Mouse (Mus musculus): Measurements from ENCODE around the gene Taar9. TPM values are rescaled to one million over a fixed set of nuclear protein-coding genes. Genes with fewer than 3 reads are reported as not detected.
"Not testable (repeated sequence)": the region's sequence is repeated elsewhere in the genome, so short reads cannot be mapped to it uniquely, and the experiment has no call there.

Gene Taar9
- polyA plus RNA-seq, 1 experiment from 2014 or later, result not detected

DNA sequence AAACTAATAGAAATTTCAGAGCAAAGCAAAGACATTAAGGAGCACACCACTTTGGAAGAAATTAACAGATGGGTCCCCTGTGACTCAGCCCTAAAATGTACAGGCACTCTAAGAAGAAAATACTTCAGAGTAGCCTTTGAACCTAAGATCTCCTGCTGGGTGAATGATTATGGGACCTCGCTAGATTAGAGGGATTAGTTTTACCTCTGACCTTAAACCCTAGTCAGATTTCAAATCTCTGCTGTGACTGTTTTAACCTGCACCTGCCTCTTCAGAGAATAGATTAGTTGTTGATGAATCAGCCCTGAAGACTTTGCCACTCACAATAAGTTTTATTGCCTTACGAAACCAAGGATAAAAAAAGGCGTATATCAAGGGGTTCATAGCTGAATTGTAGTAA lies 1.1 kb downstream of the Taar9 start:
- peak overlapping the region; percentile 59 for H3K27ac ChIP-seq
- H3K9me3 ChIP-seq, result no peaks in the 10 kb centered on the region
- WGBS, result 55% methylated on average over 3 of the region's 3 CpGs
- no peak overlapping the region for H3K4me2 ChIP-seq (replicated peaks)
- peak; percentile 92 for ATAC-seq
- 0 out of 2 replicates have a peak, but pooled peaks cover 3% of the 10 kb centered on the region for H3K4me1 ChIP-seq (replicated peaks)
- no peaks in the 10 kb centered on the region for H3K27me3 ChIP-seq (replicated peaks)
- H3K4me3 ChIP-seq (replicated peaks), result no peak overlapping the region
- no peaks in the 10 kb centered on the region for H3K36me3 ChIP-seq
- H3K9ac ChIP-seq, result no peak overlapping the region

DNA sequence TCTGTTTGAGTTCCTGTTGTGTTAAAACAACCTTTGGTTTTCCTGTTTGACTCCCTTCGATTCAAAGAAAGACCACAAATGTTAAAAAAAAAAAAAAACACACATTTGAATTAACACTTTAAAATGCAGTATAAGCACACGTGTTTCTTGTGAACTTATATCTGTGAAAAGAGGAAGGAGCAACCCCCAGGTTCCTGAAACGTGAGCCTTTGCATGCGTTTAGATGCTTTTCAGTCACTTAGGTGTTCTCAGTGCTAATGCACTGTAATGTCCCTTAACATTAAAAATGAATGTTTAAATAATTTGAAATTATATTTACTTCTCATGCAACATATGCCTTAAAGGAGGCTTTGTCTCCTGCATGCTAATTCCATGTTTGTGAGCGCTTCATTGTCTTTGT lies 1.6 kb downstream of the Taar9 start:
- Histone ChIP-seq H3K36me3 (no peaks in the 10 kb centered on the region), H3K27ac (no peak overlapping the region), H3K4me3 (replicated peaks) (no peak overlapping the region), H3K4me1 (replicated peaks) (0 out of 2 replicates have a peak, but pooled peaks cover 3% of the 10 kb centered on the region), H3K4me2 (replicated peaks) (no peak overlapping the region), H3K9ac (no peak overlapping the region), H3K27me3 (replicated peaks) (no peaks in the 10 kb centered on the region), H3K9me3 (no peaks in the 10 kb centered on the region)
- ATAC-seq, result no peak
- 64% methylated on average over 5 of the region's 5 CpGs for WGBS

DNA sequence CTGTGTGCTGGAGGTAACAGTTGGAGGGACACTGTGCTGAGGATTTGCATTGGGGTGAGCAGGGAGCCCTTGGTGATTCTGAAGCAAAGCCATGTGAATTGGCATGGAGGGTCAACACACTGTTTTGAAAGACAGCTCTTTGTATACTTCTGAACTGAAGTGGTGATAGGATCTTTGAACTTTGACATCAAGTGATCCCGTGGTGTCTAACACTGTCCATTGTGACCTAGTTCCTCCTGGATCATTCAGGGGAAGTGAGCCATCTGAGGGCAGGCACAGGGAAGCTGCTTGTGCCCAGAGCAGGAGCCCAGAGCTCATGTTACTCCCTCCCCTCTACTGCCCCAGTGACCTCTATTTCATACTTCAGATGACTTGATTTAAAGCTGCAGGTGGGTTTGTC lies 6.0 kb downstream of the Taar9 start:
- H3K9ac ChIP-seq; H3K4me3 ChIP-seq (replicated peaks); H3K9me3 ChIP-seq; H3K27me3 ChIP-seq (replicated peaks); H3K27ac ChIP-seq; H3K4me2 ChIP-seq (replicated peaks); ATAC-seq; H3K36me3 ChIP-seq; H3K4me1 ChIP-seq (replicated peaks): not testable (repeated sequence)
- WGBS, result 24% methylated on average over 1 of the region's 1 CpGs

DNA sequence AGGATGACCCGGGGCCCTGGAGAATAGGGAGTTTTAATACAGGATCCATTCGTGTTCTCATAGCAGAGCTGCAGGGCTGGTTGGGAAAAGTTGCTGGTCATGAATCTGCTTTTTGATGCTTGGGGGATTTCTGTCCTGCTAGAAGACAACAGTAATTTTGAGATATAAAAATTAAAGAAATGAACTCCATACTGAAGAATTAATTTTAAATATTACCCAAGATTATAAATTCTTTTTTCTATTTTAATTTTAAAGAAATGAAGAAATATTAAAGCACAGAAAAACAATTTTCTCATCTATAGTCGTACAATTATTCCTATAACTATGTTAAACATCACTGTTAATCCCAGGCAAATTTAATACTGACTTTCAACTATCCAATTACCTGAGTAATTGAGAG lies 7.5 kb downstream of the Taar9 start, which contains the start of gene Taar8c:
Gene Taar8c, minus strand, starts transcription at position 101 of the 400 bp plus-strand sequence.
- ATAC-seq; H3K27ac ChIP-seq; H3K4me1 ChIP-seq (replicated peaks); H3K36me3 ChIP-seq; H3K27me3 ChIP-seq (replicated peaks); H3K9ac ChIP-seq; H3K4me2 ChIP-seq (replicated peaks); H3K4me3 ChIP-seq (replicated peaks); H3K9me3 ChIP-seq: not testable (repeated sequence)
- 85% methylated on average over 1 of the region's 3 CpGs for WGBS

DNA sequence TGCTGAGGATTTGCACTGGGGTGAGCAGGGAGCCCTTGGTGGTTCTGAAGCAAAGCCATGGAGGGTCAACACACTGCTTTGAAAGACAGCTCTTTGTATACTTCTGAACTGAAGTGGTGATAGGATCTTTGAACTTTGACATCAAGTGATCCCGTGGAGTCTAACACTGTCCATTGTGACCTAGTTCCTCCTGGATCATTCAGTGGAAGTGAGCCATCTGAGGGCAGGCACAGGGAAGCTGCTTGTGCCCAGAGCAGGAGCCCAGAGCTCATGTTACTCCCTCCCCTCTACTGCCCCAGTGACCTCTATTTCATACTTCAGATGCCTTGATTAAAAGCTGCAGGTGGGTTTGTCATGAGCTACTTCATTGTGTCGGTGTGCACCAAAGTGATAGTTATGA lies 12.3 kb downstream of the Taar9 start:
- not testable (repeated sequence) for H3K4me1 ChIP-seq (replicated peaks); H3K9me3 ChIP-seq; H3K36me3 ChIP-seq; ATAC-seq; H3K4me3 ChIP-seq (replicated peaks); H3K27me3 ChIP-seq (replicated peaks); H3K4me2 ChIP-seq (replicated peaks); H3K27ac ChIP-seq; H3K9ac ChIP-seq
- 67% methylated on average over 2 of the region's 2 CpGs for WGBS

DNA sequence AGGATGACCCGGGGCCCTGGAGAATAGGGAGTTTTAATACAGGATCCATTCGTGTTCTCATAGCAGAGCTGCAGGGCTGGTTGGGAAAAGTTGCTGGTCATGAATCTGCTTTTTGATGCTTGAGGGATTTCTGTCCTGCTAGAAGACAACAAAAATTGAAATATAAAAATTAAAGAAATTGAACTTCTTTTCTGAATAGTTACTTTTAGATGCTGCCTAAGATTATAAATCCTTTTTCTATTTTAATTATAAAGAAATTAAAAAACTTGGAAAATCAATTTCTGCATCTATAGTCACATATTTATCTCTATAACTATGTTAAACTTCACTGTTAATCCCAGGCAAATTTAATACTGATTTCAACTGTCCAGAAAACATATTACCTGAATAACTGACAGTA lies 17.1 kb downstream of the Taar9 start, which contains the start of gene Taar8b:
Gene Taar8b, minus strand, starts transcription at position 101 of the 400 bp plus-strand sequence.
- H3K9me3 ChIP-seq, result no peaks in the 10 kb centered on the region
- no peak within 1 kb of the TSS for H3K9ac ChIP-seq
- H3K36me3 ChIP-seq, result no peaks in the 10 kb centered on the region
- H3K4me1 ChIP-seq (replicated peaks), result no peaks in the 10 kb centered on the region
- H3K4me2 ChIP-seq (replicated peaks), result no peak within 1 kb of the TSS
- 71% methylated on average over 2 of the region's 2 CpGs for WGBS
- H3K4me3 ChIP-seq (replicated peaks), result no peak within 1 kb of the TSS
- no peak within 1 kb of the TSS for H3K27ac ChIP-seq
- no peaks in the 10 kb centered on the region for H3K27me3 ChIP-seq (replicated peaks)
- ATAC-seq, result no peak

DNA sequence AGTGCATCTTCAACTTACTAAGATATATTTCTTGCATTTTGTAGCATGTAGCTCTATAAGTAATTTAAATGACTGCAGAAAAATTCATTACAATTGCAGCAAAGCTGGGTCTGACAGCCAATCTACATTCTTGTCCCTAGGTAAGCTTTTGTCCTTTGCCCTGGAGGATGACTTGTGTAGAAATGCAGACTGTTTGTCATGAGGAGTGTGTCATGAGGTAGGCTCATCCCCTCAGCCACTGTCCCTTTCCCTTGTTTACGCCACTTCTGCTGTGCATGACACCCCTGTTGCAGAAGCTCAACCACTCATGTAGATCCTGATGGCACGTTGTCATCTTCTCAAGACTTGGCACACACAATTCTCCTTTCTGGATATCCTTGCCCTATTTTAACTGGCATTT lies 22.2 kb downstream of the Taar9 start:
- H3K27ac ChIP-seq, result 0 out of 2 replicates have a peak overlapping the region, but pooled peaks have one; percentile 44

DNA sequence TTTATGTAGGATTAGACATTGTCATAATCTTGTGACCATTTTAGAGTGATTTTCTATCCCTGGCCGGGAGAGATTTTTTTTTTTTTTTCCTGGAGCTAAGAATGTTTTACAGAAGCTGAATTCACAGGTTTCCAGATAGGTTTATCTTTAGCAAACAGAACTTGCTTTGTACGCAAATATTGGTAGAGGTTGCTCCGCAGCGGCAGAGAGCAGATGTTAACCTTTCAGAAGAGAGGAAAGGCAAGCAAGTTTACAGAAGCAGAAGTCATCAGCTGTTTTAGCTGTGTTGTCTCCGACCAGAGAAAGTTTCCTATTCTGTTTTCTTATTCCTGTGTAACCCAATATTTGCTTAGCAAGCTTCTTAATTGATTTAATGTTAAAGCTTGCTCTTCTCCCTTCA lies 22.8 kb downstream of the Taar9 start:
- ATAC-seq, result peak; percentile 77
- Histone ChIP-seq H3K36me3 (no peaks in the 10 kb centered on the region), H3K4me3 (replicated peaks) (no peak overlapping the region), H3K9ac (no peak overlapping the region), H3K4me1 (replicated peaks) (no peaks in the 10 kb centered on the region), H3K27me3 (replicated peaks) (no peaks in the 10 kb centered on the region), H3K4me2 (replicated peaks) (no peak overlapping the region), H3K9me3 (no peaks in the 10 kb centered on the region), H3K27ac (0 out of 2 replicates have a peak overlapping the region, but pooled peaks have one; percentile 44)
- 50% methylated on average over 5 of the region's 5 CpGs for WGBS

More for the DNA sequence above, 22.2 kb downstream of the Taar9 start:
- no peaks in the 10 kb centered on the region for H3K27me3 ChIP-seq (replicated peaks)
- WGBS, result 84% methylated on average over 2 of the region's 2 CpGs
- H3K9me3 ChIP-seq, result no peaks in the 10 kb centered on the region
- no peak overlapping the region for H3K4me2 ChIP-seq (replicated peaks)
- no peak overlapping the region for H3K4me3 ChIP-seq (replicated peaks)
- no peak; the same call in 1 of the 2 replicates for ATAC-seq
- H3K9ac ChIP-seq, result no peak overlapping the region
- no peaks in the 10 kb centered on the region for H3K4me1 ChIP-seq (replicated peaks)
- H3K36me3 ChIP-seq, result no peaks in the 10 kb centered on the region

DNA sequence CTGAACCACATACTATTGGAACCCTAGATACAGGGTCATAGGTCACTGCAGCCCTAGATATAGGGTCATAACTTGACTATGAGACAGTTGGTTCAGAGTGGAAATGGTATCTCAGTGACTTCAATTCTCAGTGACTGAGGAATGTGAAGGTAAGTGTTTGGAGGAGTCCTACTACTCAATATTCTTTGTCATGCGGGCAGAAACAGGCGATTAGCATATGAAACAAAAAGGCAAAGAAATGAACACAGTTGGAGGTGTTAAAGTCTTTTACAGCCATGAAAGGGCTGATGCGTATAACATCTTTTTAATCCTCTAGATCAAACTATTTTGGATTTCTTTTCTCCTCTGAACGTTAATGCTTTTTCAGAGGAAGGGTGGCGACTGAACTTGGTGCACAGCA lies 23.4 kb downstream of the Taar9 start:
- Histone ChIP-seq H3K4me3 (replicated peaks) (no peak overlapping the region), H3K27ac (no peak overlapping the region)
- ATAC-seq, result no peak

DNA sequence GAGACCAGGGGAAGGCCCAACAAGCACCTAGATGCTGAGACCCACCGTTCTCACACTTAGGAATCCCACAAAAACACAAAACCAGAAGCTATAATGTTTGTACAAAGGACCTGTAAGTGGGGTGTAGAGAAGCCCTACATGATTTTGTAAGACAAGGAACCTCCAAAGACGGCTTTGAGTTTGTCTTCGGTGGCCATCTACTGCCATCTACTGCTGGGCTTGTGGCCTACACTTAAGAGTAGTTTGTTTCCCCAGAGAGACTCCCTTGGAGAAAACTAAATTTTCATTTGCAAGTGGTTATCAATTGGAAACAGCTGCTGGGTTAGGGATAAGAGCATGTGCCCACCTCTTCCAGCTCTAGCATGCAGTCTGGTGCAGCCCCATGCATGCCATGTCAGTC lies 29.2 kb downstream of the Taar9 start:
- Histone ChIP-seq H3K9ac (no peak overlapping the region), H3K9me3 (no peaks in the 10 kb centered on the region), H3K4me3 (replicated peaks) (no peak overlapping the region), H3K27ac (no peak overlapping the region), H3K27me3 (replicated peaks) (no peaks in the 10 kb centered on the region), H3K4me2 (replicated peaks) (no peak overlapping the region), H3K36me3 (no peaks in the 10 kb centered on the region), H3K4me1 (replicated peaks) (no peaks in the 10 kb centered on the region)
- WGBS, result 41% methylated on average over 3 of the region's 3 CpGs
- no peak for ATAC-seq

More for the DNA sequence above, 23.4 kb downstream of the Taar9 start:
- H3K4me2 ChIP-seq (replicated peaks), result no peak overlapping the region
- H3K9me3 ChIP-seq, result no peaks in the 10 kb centered on the region
- no peak overlapping the region for H3K9ac ChIP-seq
- no peaks in the 10 kb centered on the region for H3K36me3 ChIP-seq
- H3K27me3 ChIP-seq (replicated peaks), result no peaks in the 10 kb centered on the region
- no peaks in the 10 kb centered on the region for H3K4me1 ChIP-seq (replicated peaks)
- 71% methylated on average over 5 of the region's 5 CpGs for WGBS

DNA sequence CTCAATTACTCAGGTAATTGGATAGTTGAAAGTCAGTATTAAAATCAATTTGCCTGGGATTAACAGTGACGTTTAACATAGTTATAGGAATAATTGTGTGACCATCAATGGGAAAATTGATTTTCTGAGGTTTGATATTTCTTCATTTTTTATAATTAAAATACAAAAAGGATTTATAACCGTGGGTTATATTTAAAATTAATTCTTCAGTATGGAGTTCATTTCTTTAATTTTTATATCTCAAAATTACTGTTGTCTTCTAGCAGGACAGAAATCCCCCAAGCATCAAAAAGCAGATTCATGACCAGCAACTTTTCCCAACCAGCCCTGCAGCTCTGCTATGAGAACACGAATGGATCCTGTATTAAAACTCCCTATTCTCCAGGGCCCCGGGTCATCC lies 33.1 kb downstream of the Taar9 start, which contains the start of gene Taar8a:
Gene Taar8a, plus strand, starts transcription at position 301 of the 400 bp plus-strand sequence.
- ATAC-seq; H3K4me1 ChIP-seq (replicated peaks); H3K9me3 ChIP-seq; H3K27me3 ChIP-seq (replicated peaks); H3K36me3 ChIP-seq; H3K27ac ChIP-seq; H3K4me2 ChIP-seq (replicated peaks); H3K9ac ChIP-seq; H3K4me3 ChIP-seq (replicated peaks): not testable (repeated sequence)
- 84% methylated on average over 2 of the region's 4 CpGs for WGBS

DNA sequence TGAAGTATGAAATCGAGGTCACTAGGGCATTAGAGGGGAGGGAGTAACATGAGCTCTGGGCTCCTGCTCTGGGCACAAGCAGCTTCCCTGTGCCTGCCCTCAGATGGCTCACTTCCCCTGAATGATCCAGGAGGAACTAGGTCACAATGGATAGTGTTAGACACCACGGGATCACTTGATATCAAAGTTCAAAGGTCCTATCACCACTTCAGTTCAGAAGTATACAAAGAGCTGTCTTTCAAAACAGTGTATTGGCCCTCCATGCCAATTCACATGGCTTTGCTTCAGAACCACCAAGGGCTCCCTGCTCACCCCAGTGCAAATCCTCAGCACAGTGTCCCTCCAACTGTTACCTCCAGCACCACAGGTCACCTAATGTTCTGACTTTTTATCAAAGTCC lies 34.6 kb downstream of the Taar9 start:
- not testable (repeated sequence) for H3K9me3 ChIP-seq; H3K27ac ChIP-seq; H3K4me2 ChIP-seq (replicated peaks); H3K4me1 ChIP-seq (replicated peaks); H3K9ac ChIP-seq; H3K36me3 ChIP-seq; H3K4me3 ChIP-seq (replicated peaks); H3K27me3 ChIP-seq (replicated peaks)
- 47% methylated on average over 2 of the region's 2 CpGs for WGBS
- ATAC-seq, result peak; percentile 43; the same call in 1 of the 2 replicates

DNA sequence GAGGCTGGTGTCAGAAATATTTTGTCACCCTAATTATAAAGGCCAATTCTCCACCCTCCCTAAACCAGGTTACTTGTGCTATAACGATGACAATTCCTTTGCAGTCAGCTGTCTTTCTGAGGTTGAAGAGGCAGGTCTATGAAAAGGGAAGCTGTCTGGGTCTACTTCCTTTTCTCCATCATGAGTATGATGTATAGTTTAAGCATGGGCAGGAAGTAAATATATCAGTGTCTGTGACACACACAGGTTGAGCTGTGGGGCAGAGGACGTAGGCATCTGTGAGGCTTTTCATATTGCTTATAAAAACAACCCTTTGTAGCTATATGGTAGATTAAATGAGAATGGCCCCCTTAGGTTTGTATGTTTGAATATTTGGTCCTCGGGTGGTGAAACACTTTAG lies 50.3 kb downstream of the Taar9 start:
- Histone ChIP-seq H3K27me3 (replicated peaks) (no peaks in the 10 kb centered on the region), H3K4me2 (replicated peaks) (no peak overlapping the region), H3K4me3 (replicated peaks) (no peak overlapping the region), H3K9me3 (no peaks in the 10 kb centered on the region), H3K27ac (no peak overlapping the region), H3K36me3 (no peaks in the 10 kb centered on the region), H3K4me1 (replicated peaks) (no peaks in the 10 kb centered on the region), H3K9ac (no peak overlapping the region)
- 84% methylated on average over 3 of the region's 3 CpGs for WGBS
- no peak for ATAC-seq
